Mouse (Mus musculus) adrenal gland, adult 8-10 months (tissue): ENCODE data around the gene Rfc2. TPM values are rescaled to one million over a fixed set of nuclear protein-coding genes. Genes with fewer than 3 reads are reported as not detected.

Source experiments
- DNase-seq: peaks from one replicate; pipeline ENCODE4 v3.0.0; 2022
- total RNA-seq, 4 experiments: library from RNA; stranded (reverse); gene quantifications; 2 replicates each; pipeline ENCODE4 v1.2.4; 2022

Rfc2 gene
- 10 to 100 TPM; 39.8 to 56.8 (median 46.2) TPM for total RNA-seq

DNA sequence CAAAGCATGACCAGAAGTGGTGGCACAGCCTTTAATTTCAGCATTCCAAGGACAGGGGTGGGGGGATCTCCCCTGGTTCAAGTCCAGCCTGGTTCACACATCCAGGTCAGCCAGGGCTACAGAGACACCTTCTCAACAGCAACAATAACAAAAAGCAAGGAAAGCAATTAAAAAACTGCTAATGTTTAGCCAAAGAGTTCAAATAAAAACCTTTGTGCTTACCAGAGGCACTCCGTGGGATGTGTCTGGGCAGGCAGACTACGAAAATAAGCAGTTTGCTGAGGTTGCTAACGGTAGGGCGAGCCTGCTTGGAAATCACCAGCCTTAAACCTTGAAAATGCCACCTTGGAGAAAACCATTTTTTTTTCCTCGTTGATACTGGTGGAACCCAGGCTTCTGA lies at the start of gene Rfc2:
Gene Rfc2, plus strand, starts transcription at position 221 of the 400 bp plus-strand sequence.
- DNase-seq, result no peak

DNA sequence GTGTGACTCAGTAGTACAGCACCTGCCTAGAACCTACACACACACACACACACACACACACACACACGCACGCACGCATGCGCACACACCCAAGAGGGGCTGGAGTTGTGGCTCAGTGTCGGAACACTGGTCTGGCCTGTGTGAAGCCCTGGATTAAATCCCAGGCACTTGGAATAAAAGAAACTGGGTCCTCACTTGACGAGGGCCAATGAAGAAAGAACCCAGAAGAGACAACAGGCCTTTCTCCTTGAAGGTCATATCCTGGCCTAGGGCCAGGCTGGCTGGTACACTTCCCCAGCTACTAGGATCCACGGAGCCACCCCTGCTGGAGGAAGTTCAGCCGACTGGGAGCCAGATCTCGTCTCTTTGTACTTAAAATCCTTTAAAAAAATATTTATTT lies 49.6 kb upstream of the Rfc2 start:
- DNase-seq, result no peak

DNA sequence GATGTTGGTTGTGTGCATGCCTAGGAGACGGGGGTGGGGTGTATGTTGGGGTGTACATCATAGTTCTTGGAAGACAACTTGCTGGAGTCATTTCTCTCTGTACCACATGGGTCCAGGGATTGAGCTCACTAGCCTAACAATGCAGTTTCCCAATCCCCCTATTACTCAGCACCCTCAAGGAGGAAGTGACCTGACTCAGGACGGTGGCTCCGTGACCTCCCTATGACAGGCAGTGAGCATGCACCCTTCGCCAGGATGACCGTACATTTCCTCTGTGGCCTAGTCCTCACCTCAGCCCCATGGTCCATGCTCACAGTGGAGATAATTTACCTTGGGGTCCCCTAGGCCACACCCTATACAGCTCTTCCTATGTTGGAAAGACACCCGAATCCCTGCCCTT lies 48.7 kb upstream of the Rfc2 start:
- peak; percentile 59 for DNase-seq

GRCm38 (mm10) chr5:134536036-134536435 lies 45.1 kb upstream of the Rfc2 start:
- no peak for DNase-seq

GRCm38 (mm10) chr5:134539891-134540290 lies 41.3 kb upstream of the Rfc2 start:
- peak; percentile 49 for DNase-seq

- peak; percentile 38 for DNase-seq
Measured at GRCm38 (mm10) chr5:134540881-134541280, 40.3 kb upstream of the Rfc2 start.

GRCm38 (mm10) chr5:134541640-134542039 lies 39.5 kb upstream of the Rfc2 start:
- peak; percentile 51 for DNase-seq

- DNase-seq, result no peak
Measured at GRCm38 (mm10) chr5:134544516-134545241, 36.5 kb upstream of the Rfc2 start.

DNA sequence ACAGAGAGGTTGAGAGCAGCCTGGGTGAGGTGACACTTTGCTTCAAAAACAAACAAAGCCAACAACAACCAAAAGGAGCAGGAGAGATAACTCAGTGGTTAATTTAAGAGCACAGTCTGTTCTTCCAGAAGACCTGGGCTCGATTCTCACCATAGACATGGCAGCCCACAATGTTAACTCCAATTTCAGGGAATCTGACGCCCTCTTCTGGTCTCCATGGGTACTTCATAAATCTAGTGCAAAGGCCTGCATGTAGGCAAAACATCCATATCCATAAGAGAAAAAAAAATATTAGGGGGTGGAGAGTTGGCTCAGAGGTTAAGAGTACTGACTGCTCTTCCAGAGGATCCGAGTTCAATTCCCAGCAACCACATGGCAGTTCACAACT lies 35.9 kb upstream of the Rfc2 start:
- no peak for DNase-seq

GRCm38 (mm10) chr5:134546790-134547189 lies 34.4 kb upstream of the Rfc2 start:
- no peak for DNase-seq

DNA sequence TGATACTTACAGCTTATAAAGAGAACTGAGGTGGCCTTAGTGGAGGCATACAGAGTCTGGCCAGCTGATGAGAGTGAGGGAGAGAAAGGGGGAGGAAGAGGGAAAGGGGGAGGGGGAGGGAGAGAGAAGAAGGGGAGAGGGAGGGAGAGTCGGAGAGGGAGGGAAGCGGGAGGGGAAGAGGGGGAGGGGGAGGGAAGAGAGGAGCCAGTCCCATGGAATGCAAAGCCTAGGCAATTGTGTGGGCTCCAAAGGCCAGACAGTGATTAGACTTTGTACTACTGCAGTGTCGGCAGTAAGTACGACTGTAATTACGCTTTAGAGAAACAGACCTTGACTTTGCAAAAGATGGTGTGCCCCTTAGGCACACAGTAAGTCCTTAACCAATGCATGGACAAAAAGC lies 32.9 kb upstream of the Rfc2 start:
- no peak for DNase-seq

DNA sequence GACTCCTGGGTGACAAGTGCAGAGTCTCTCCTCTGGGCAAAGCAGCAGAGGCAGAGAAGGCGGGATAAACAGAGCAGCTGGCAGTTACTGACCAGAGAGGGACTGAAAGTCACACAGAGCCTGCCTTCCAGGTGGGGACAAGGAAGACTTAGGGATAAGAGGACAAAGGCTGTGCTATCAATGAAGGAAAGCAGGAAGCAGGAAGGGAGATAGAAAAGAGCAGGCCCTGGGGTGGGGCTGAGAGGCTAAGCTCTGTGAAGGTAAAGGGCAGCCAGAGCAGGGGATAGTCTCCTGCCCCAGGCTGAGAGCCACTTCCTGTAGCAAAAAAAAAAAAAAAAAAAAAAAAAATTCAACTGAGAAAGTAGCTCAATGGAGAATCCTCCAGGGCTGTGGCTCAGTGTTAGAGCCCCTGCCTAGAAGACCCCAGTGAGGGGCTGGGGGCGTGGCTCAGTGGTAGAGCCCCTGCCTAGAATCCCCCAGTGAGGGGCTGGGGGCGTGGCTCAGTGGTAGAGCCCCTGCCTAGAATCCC lies 31.5 kb upstream of the Rfc2 start:
- no peak for DNase-seq

- DNase-seq, result no peak
Measured at GRCm38 (mm10) chr5:134550836-134551232, 30.3 kb upstream of the Rfc2 start.

- peak; percentile 43 for DNase-seq
Measured at GRCm38 (mm10) chr5:134551233-134552109, 29.7 kb upstream of the Rfc2 start.

GRCm38 (mm10) chr5:134552110-134552972 lies 28.8 kb upstream of the Rfc2 start, which contains the start of gene Clip2:
TSS of gene Clip2 (minus strand) at chr5:134552434.
- peak; percentile 97 for DNase-seq

DNA sequence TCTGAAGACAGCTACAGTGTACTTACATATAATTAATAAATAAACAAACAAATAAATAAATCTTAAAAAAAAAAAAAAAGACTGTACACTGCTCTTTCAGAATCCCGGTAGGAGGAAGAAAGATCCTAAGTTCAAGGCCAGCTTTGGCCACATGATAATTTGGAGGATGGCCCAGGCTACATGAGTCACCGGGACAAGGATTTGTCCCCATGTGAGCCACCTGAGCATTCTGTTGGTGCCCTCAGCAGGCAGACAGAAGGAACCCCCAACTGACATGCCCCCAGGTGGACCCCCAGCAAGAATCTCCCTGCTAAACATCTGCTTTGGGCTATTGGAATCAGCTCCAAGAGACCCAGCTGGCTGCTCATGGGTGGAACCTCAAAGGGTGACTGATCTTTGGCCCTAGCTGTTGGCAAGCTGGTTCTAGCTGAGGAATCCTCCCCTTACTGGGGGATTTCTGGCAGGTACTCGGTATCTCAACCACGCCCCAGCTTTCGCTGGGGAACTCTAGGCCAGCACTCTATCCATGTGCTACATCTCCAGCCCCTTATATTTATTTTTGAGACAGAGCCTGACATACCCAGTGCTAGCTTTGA lies 27.1 kb upstream of the Rfc2 start:
- peak; percentile 75 for DNase-seq

- DNase-seq, result peak; percentile 84
Measured at GRCm38 (mm10) chr5:134555463-134556164, 25.6 kb upstream of the Rfc2 start.

- no peak for DNase-seq
Measured at GRCm38 (mm10) chr5:134560071-134560449, 21.1 kb upstream of the Rfc2 start, which contains the start of gene Syna. TSS of gene Syna (minus strand) at chr5:134560171.

DNA sequence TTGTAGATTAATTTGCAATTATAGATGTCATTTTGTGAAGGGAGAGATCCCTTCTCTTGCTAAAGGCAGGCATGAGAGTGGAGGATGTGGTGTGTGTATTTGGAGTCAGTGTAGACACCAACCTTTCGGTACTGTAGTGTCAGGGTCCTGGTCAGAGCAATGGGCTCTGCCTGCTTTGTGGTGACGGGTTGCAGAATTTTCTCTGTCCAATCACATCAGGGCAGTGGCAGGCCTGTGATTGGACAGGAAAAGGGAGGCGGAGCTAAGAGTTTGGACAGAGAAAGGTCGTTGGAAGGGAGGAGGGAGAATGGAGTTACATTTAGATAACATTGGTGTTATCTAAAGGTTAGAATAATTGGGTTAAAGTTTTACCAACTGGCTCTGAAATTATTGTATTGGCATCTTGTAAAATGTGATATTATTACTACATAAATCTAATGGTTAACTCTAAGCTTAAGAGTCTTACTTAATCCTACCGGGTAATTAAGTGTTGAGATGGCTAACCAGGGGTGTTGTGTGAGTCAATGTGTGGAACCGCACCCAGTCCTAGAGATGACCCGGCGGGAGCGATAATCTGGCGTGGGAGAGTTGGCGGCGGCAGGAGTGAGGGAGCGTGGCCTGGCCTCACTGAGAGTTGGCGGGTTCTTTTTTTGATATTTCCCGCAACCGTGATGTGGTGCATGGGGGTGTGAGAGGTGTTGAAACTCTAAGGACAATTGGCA lies 20.6 kb upstream of the Rfc2 start:
- no peak for DNase-seq

GRCm38 (mm10) chr5:134564272-134564671 lies 16.9 kb upstream of the Rfc2 start:
- DNase-seq, result no peak

- DNase-seq, result no peak
Measured at GRCm38 (mm10) chr5:134565696-134566095, 15.5 kb upstream of the Rfc2 start.
